Mouse (Mus musculus) Patski (cell line): Measurements from ENCODE around the gene Anxa2. TPM values are rescaled to one million over a fixed set of nuclear protein-coding genes. Genes with fewer than 3 reads are reported as not detected.
A peak's percentile ranks its signal among the peaks of the same experiment; 100 is the strongest.

Experiments used
- ATAC-seq: fragments of 100-300 bp; one replicate; pipeline ENCODE4 v1.8.0; 2021
- CTCF ChIA-PET: fragments of 350-600 bp; sonication (Branson Sonifier 250); formaldehyde crosslinking; loops from one replicate; lab custom pipeline; 2022; ENCODE audit warnings: inconsistent platforms; lab: Charles Lee
- POLR2A ChIA-PET: fragments of 350-600 bp; sonication (Branson Sonifier 250); formaldehyde crosslinking; loops from one replicate; lab custom pipeline; 2022; ENCODE audit warnings: antibody characterized with exemption, inconsistent platforms; lab: Charles Lee
- DNase-seq: peaks from one replicate; pipeline ENCODE4 v3.0.0-alpha.2; 2011; ENCODE audit warnings: low read depth, low spot score
- H3K27me3 ChIP-seq: fragments of 371-371 bp; one replicate; pipeline ENCODE4 v1.5.1; 2021
- CTCF ChIP-seq: fragments of 100-300 bp; IDR thresholded peaks from one replicate; pipeline ENCODE4 v1.5.1; 2021
- in situ Hi-C: fragments of 300-500 bp; cut with MboI; formaldehyde crosslinking; loops from 3 replicates; pipeline ENCODE4 v1.11.1; 2018; ENCODE audit warnings: low pct_unique_long_range_greater_than_20kb, mixed read lengths
- polyA plus RNA-seq: library from polyadenylated mRNA; unstranded; gene quantifications from one replicate; pipeline ENCODE4 v1.2.3, GENCODE M21; 2021

Gene Anxa2
- polyA plus RNA-seq = 829 TPM

DNA sequence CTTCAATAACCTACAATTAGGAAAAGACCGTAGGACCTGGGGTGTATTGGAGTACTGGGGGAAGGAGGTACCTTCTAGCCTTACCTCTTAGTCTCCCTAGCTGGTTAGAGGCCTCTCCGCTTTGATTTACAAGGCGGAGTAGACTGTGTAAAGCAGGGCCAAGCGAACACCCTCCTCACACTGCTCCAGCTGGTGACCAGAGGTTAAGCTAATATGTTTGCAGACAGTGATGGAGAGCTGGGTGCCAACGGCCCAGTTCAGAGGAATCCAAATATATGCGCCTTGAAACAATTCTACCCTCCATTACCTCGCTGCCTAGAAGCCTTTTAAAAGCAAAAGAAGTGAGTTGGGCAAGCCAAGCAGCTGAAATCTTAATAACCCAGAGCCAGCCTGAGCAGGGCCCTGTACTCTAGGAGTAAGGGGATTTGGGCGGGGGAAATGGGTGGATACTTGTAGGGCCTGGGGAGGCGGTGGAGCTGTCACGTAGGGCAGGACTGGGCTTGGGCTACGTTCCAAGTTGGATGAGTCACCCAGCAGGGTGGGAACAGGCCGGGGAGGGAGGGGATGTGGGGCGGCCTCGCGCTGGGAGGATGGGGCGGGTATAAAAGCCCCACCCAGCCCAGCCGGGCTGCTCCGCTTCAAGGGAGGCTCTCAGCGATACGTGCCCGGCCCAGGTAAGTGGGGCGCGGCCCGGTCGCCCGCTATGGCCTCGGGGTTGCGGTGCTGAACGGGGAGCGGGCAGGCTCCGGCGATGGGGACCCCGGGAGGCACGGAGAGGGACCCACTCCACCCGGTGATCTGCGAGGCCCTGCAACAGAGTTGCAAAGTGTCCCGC lies at the start of gene Anxa2:
Gene Anxa2 (plus strand): TSS at position 555 of the 835 bp plus-strand sequence.
- in situ Hi-C loops = no loop called here
- no peak for TF ChIP-seq CTCF
- no peak for DNase-seq
- ATAC-seq = peak; percentile 41
- H3K27me3 ChIP-seq = no peaks in the 10 kb centered on the region
- POLR2A ChIA-PET = no interaction called here
- CTCF ChIA-PET = interaction anchor here (1.3 to 2.2 kb wide), 3 partner anchors 12 to 35 kb away, joined by 3 to 12 read pairs (median 4); no protein-coding TSS in a partner anchor

DNA sequence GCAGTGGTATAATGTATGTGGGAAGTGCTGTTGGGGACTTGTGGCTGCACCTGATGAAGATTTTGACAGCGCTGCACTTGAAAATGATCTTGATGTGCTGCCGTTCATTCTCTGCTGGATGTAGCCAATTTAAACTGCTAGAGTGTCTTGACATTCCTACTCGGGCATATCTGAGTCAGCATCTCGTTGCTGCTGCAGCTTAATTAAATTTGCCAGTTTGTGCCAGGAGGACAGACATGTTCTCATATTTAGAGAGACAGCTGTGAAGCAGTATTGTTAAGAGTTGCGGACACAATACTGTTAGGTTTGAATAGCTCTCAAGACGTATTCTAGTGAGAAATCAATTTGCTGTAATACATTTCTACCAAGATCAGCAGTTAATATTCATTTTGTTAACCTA lies 48.7 kb upstream of the Anxa2 start:
- in situ Hi-C loops = no loop called here
- DNase-seq (no peak), ATAC-seq (no peak)
- H3K27me3 ChIP-seq = no peaks in the 10 kb centered on the region
- ChIA-PET CTCF (interaction anchor here (1.3 to 1.5 kb wide), 2 partner anchors 11 to 14 kb away, joined by 4 to 7 read pairs; no protein-coding TSS in a partner anchor), POLR2A (no interaction called here)
- TF ChIP-seq CTCF = no peak

DNA sequence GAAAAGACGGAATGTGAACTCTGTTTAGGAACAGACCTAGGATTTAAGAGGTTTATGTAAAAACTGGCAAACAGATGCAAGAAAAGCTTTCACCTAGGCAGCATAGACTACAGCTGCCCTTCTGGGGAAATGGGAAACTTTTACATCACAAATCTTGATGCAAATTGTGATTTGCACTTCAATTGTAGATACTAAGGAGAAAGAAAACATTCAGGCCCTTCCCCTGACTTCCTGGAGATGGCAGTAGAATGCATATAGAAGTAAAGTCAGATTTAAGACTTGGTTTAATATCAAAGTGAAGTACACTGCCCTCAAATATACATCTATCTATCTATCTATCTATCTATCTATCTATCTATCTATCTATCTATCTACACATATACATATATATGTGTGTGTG lies 33.9 kb upstream of the Anxa2 start:
- ATAC-seq (no peak), DNase-seq (no peak)
- in situ Hi-C loops = no loop called here
- H3K27me3 ChIP-seq = no peaks in the 10 kb centered on the region
- TF ChIP-seq CTCF = peak; percentile 53
- ChIA-PET POLR2A (interaction anchor here (1.1 kb wide), 1 partner anchor 15 kb away, joined by 3 read pairs; no protein-coding TSS in a partner anchor), CTCF (interaction anchor here (0.8 to 3.4 kb wide), 9 partner anchors 11 to 66 kb away, joined by 3 to 41 read pairs (median 4); no protein-coding TSS in a partner anchor)

DNA sequence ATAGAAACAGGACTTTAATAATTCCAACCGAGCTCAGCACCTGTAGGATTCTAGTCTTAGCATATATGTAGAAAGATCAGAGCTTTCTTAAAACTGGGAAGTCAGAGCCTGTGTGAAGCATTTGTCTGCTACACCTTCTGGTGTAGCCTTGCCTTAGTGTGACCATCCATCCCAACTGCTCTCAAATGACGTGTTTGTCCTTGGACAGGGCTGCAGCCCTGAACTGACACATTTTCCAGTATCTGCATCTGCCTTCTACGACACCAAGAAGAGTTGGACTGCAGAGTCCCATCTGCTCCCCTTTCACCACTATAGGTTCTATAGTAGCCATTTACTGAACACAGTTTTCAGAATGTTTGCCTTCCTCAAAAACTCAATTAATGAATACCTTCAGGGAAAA lies 22.9 kb upstream of the Anxa2 start:
- no peak for DNase-seq
- no peaks in the 10 kb centered on the region for H3K27me3 ChIP-seq
- POLR2A ChIA-PET = interaction anchor here (0.7 to 1.0 kb wide), 2 partner anchors 24 to 37 kb away, joined by 3 read pairs; no protein-coding TSS in a partner anchor
- CTCF ChIA-PET = interaction anchor here (0.9 to 2.6 kb wide), 2 partner anchors 11 to 50 kb away, joined by 4 to 11 read pairs; no protein-coding TSS in a partner anchor
- no peak for ATAC-seq
- in situ Hi-C loops = no loop called here
- no peak for TF ChIP-seq CTCF

DNA sequence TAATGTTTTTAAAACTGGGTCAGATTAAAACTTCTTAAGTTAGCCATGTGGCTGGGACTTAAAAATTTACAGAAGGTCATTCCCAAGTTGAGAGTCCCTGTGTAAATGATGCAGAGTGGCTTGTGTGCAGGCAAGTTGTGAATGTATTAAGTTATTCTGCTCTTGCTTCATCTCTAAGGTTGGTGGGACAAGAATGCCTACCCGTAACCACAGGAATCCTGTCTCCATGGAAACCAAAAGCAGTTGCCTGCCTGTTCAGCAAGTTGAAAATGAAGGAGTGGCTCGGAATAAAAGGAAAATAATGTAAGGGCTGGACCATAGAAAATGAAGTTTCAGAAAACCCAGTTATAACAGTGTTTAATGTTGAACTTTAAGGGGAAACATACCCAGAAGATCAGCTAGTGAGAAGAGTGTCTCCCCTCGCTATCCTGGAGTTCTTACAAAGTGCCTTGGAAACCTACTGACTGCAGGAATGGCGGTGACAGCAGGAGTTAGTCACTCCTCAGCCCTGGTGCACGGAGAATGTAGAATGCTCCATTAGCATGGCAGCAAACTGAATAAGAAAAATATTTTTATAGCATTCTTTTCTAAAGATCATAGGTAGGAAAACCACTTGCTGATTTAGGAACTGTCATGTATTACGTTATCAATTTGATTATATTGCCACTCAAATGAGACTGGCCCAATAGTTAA lies 21.4 kb upstream of the Anxa2 start:
- in situ Hi-C loops = no loop called here
- DNase-seq = peak; percentile 81
- peak; percentile 93 for ATAC-seq
- POLR2A ChIA-PET = no interaction called here
- no peaks in the 10 kb centered on the region for H3K27me3 ChIP-seq
- TF ChIP-seq CTCF = no peak
- CTCF ChIA-PET = interaction anchor here (1.2 to 1.6 kb wide), 3 partner anchors 10 to 23 kb away, joined by 3 to 4 read pairs (median 3); no protein-coding TSS in a partner anchor

DNA sequence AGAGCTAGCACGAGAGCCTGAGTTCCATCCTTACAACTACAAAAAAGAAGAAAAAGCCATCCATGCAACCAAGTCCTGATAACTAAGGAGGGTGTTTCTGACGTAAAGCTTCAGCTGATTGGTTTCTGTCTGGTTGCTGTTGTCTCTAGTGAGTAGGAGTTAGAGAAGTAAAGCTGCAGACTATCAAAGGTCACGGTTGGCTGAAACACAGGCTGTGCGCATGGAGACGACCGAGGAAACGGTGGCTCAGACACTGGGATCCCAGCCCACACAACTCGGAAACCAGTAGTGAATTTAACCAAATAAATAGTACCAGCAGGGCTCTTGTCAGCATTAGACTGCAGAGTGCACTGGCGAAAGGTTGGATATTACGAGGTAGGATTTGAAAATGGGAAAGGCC lies 18.2 kb upstream of the Anxa2 start:
- POLR2A ChIA-PET = no interaction called here
- ATAC-seq (no peak), DNase-seq (no peak)
- CTCF ChIA-PET = no interaction called here
- no peak for TF ChIP-seq CTCF
- H3K27me3 ChIP-seq = no peaks in the 10 kb centered on the region
- in situ Hi-C loops = no loop called here

DNA sequence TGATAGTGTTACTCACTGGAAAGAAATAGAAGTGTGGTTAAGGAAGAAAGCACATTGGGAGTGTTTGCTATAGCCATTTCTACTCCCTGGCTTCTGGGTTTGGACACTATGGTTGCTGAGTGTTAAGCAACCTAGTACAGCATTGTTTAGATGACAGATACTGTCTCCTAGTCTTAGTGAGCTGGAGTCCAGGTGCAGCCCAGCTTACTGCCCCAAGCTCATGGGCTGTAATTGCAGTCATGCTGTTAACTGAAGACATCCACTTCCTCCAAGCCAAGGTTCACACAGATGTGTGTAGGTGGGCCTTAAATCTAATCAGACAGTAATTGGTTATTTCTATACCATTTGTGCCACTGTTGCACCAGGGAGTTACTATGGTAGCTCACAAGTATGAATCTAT lies 17.8 kb upstream of the Anxa2 start:
- no peak for DNase-seq
- no peak for TF ChIP-seq CTCF
- no peak for ATAC-seq
- in situ Hi-C loops = no loop called here
- POLR2A ChIA-PET = no interaction called here
- H3K27me3 ChIP-seq = no peaks in the 10 kb centered on the region
- CTCF ChIA-PET = no interaction called here

DNA sequence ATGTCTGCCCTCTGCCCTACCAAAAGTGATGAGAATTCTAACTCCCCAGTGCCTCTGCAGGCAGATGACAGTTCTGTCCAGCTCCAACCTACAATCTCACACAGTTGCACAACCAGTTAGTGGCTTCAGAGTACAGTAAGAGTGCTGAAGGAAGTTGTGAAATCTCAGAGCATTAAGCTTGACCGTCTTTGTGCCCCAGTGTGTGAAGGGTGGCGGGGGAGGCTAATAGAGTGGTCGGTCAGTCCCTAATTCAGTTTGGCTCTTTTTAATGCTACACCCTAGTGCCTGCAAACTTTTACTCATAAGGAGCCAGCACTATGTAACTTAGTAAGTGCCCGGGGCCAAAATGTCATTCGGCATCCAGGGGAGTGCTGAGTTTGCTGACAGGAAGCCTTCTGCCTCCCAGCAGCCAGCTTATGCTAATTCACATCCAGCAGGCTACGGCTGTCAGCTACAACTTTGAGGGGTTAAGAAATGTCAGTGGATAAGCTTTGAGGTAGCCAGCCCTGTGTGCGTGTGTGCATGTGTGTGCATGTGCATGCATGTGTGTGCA lies 13.5 kb upstream of the Anxa2 start:
- CTCF ChIA-PET = interaction anchor here (0.7 to 2.2 kb wide), 6 partner anchors 13 to 40 kb away, joined by 3 to 12 read pairs (median 4); partner anchors contain the start of gene Anxa2
- peak; percentile 73 for DNase-seq
- POLR2A ChIA-PET = interaction anchor here (1.0 to 1.5 kb wide), 2 partner anchors 15 to 28 kb away, joined by 4 to 5 read pairs; no protein-coding TSS in a partner anchor

DNA sequence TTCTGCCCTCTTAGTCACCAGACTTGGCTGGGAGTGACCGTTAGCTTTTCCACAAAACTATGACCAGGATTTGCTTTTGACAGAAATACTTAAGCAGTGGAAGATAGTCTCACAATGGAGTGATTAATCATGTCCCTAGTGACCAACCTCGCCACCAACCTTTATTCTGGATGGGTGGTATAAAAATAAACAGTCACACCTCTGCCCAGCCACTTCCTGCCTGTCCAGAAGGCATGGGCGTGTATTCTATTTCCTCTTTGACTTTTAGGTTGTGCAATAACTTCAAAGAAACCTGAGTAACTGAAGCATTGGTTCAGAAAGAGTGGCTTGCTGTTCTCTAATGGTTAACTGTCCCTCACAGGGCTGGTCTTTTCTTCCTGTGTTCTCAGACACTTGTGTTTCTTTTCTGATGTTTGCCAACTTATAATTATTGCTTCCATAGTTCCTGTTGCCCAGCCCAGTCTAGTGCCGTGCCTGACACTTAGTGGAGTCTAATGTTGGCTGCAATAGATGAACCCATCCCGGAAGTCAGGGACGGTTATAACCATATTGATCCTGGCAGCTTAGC lies 10.9 kb upstream of the Anxa2 start:
- CTCF ChIA-PET = interaction anchor here (1.4 to 2.4 kb wide), 3 partner anchors 10 to 14 kb away, joined by 3 to 6 read pairs (median 4); no protein-coding TSS in a partner anchor

More for the DNA sequence above, 13.5 kb upstream of the Anxa2 start:
- peak; percentile 57 for TF ChIP-seq CTCF
- peak; percentile 86 for ATAC-seq
- in situ Hi-C loops = no loop called here
- H3K27me3 ChIP-seq = no peaks in the 10 kb centered on the region

More for the DNA sequence above, 10.9 kb upstream of the Anxa2 start:
- TF ChIP-seq CTCF = no peak
- no peaks in the 10 kb centered on the region for H3K27me3 ChIP-seq
- POLR2A ChIA-PET = interaction anchor here (0.6 to 1.6 kb wide), 4 partner anchors 12 to 291 kb away, joined by 3 to 5 read pairs (median 4); no protein-coding TSS in a partner anchor
- ATAC-seq (peak; percentile 28), DNase-seq (no peak)
- in situ Hi-C loops = no loop called here
